Mouse (Mus musculus) CH12F3 (cell line): ENCODE results near the gene Desi2.
"Not testable (repeated sequence)": the region's sequence is repeated elsewhere in the genome, so short reads cannot be mapped to it uniquely, and the experiment has no call there.

Source experiments
- in situ Hi-C: fragments of 300-500 bp; cut with MboI; formaldehyde crosslinking; loops from 2 replicates; pipeline ENCODE4 v1.14.3; 2020; ENCODE audit warnings: low sequenced_read_pairs

Desi2 gene

GRCm38 (mm10) chr1:178256351-178256750, 69.1 kb downstream of the Desi2 start:
- in situ Hi-C loops = no loop called here

GRCm38 (mm10) chr1:178258821-178259220, 71.6 kb downstream of the Desi2 start:
- in situ Hi-C loops = no loop called here

- in situ Hi-C loops = not testable (repeated sequence)
Measured at GRCm38 (mm10) chr1:178265381-178265780, 78.2 kb downstream of the Desi2 start.

DNA sequence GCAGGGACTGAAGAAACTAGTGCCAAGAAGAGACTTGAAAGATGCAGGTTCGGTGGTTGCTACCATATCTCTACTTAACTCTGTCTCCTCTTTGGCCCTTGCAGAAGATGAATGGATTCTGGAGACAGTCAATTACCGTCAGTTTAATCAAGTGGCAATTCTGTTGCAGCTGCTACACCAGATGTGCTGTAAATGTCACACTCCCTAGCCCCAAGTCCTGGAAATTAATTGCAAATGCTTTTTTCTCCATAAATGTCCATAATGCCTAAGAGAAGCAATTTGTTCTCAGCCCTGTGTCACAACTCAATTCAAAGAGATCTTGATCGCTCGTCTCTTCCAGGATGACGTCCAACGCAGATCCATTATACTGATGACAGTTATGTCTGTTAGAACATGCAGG, 83.4 kb downstream of the Desi2 start:
- in situ Hi-C loops = no loop called here

DNA sequence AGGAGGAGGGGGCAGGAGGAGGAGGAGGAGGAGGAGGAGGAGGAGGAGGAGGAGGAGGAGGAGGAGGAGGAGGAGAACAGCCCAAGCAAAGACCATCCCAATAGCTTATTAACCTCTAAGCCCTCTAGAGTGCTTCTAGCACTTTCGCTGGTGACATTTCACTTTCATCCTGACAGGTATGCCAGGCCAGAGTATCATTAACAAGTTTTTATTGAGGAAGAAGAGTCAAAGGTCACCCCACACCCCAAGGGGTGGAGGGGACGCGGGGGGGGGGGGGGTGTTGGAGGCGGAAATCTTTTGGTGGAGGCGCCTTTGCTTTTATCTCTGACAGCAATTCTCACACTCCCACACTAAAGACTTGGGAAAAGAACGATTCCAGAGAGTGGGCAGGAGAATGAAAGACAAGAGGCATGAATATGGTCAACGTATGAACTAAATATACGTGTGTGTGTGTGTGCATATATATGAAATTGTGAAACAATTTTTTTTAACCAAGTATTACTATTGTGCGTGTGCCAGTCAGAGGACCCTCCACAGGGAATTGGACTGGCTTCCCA, 88.0 kb downstream of the Desi2 start:
- in situ Hi-C loops = no loop called here

GRCm38 (mm10) chr1:178275738-178276053, 88.5 kb downstream of the Desi2 start:
- in situ Hi-C loops = no loop called here

DNA sequence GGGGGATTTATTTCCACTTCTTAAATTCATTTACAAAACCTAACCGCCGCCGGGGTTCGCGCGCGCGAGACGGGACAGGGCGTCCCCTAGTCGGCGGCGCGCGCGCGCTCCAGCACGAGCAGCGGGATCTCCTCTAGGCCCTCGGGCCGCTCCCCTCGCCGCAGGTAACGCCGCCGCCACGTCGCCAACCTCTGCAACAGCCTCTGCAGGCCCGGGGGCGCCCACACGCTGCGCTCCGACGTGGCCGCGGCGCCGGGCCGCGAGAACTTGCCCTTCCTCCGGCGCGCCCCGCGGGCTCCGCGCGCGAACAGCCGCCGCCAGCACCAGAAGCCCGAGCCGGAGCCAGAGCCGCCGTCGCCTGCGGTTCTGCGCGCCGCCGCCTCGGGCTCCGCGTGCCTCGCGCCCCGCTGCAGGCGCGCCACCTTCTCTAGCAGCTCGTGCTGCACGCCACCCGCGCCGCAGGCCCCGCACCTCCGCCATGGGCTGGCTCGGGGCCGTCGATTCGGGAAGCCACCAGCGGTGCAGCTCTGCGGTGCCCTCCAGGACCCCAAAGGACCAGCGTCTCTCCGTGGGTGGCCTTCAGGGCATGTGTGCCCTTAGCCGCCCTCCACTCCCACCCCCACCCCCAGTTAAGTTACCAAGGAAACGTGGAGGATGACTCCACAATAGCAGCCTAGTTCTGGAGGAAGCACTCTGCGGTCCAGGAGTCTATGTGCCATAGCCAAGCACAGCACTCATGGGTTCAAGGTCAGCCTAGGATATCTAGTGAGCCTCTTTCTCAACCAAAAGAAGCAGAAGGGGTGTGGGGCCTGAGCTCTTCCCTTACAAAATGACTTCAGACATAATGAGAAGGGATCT, 89.1 kb downstream of the Desi2 start:
- in situ Hi-C loops = no loop called here

GRCm38 (mm10) chr1:178283314-178283713, 96.1 kb downstream of the Desi2 start:
- in situ Hi-C loops = not testable (repeated sequence)

DNA sequence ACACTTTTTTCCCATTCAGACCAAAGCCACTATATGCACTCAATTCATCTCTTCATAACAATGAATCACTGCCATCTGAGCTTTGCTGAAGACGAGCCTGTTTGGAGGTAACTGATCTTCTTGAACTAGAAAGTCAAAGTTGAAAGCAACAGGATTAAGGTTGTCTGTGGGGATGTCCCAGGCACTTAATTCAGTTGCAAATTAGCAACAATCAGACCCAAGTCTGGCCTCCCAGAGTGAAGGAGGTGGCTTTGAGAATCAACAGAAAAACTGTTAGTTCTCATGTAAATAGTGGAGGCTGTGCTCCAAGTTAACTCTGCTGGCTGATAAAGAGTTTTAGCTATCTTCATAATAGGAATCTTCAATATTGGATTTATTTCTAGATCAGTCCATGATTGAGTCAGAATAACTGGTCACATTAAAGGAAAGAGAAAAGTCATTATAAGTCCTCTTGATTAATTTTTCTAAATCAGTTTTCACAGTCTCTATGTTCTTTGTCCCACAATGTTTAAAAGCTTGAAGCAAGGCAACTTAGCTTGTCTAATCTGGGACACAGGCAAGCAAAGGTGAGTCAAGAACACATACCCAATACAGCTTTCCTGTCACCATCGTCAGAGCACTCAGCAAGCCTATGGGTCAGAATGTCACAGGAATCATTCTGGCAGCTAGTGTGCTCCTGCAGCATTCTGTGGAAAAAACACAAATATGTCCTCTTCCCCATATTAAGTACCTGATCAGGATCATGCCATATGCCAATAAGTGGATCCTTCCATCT, 96.9 kb downstream of the Desi2 start:
- in situ Hi-C loops = no loop called here

- in situ Hi-C loops = no loop called here
Measured at GRCm38 (mm10) chr1:178287601-178288176, 100.5 kb downstream of the Desi2 start.

DNA sequence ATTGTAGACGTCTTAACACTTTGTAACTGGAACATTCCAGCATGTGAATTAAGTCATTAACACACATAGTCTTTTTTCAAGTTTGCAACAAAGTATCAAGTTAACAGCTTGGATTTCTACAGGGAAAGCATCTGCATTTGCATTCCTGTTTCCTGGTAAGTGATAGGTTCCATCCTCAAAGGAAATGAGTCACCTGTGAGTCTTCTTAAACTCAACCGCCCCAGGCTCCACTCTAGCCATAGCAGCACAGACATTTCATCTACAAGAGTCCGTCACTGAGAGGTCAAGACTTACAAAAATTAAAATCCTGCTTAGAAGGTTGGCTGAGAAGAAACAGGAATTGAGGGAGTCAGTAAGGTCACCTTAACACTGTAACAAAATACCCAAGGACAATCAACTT, 104.5 kb downstream of the Desi2 start:
- in situ Hi-C loops = no loop called here

- in situ Hi-C loops = no loop called here
Measured at GRCm38 (mm10) chr1:178294051-178294450, 106.8 kb downstream of the Desi2 start.

DNA sequence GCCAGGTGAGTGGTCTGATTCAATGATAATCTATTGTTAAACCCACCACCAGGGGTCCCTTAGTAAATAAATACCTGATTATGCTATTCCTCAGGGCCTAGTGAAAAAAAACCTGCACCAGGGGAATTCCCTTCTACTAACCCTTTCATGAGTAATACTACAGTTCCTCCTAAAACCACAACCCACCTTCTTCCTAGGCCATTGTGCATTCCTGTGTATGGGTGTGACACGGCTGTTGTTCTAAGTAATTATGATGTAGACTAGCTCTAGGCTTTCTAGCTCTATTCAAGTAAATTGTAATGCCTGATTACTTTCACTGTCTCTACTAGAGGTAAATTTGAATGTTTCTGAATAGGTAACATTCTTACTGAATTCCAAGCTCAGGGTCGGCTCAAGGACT, 114.0 kb downstream of the Desi2 start:
- in situ Hi-C loops = loop anchor here (25.0 kb wide), 1 partner anchor 164 kb away; no protein-coding TSS in a partner anchor

DNA sequence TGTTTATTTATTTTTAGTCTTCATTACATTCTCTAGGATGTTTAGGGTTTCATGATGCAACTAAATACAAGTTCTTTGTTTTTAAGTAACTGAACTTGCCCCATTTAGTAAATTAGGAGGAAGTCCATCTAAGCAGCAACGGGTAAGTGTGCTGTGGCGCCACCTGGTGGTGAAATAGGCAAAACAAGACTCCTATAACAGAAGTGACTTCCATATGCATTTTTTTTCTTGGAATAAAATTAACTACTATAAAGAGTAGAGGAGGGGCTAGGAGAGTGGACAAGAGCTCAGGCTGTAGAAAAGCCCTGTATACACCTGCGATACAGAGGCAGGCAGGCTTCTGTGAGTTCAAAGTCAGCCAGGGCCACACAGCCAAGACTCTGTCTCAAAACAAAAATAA, 116.2 kb downstream of the Desi2 start:
- in situ Hi-C loops = loop anchor here (25.0 kb wide), 1 partner anchor 166 kb away; no protein-coding TSS in a partner anchor
